Mouse (Mus musculus) naive thymus-derived CD4-positive, alpha-beta T cell, adult 2 months (primary cell): ENCODE measurements around the gene Gpd2.

Experiments
- DNase-seq: peaks from one replicate; pipeline ENCODE4 v3.0.0-alpha.2; 2011; ENCODE audit warnings: low read depth

The Gpd2 gene

GRCm38 (mm10) chr2:57237475-57237919 is at the start of gene Gpd2:
Gene Gpd2 (plus strand): TSS chr2:57237635.
- no peak for DNase-seq

- DNase-seq = no peak
Observed at GRCm38 (mm10) chr2:57188237-57188636, 49.2 kb upstream of the Gpd2 start.

- no peak for DNase-seq
Observed at GRCm38 (mm10) chr2:57190884-57191283, 46.6 kb upstream of the Gpd2 start.

- no peak for DNase-seq
Observed at GRCm38 (mm10) chr2:57199046-57199445, 38.4 kb upstream of the Gpd2 start.

- DNase-seq = no peak
Observed at GRCm38 (mm10) chr2:57208472-57209083, 28.9 kb upstream of the Gpd2 start.

- DNase-seq = no peak
Observed at GRCm38 (mm10) chr2:57211049-57212001, 26.1 kb upstream of the Gpd2 start.

GRCm38 (mm10) chr2:57213364-57213763 is 24.1 kb upstream of the Gpd2 start:
- no peak for DNase-seq

GRCm38 (mm10) chr2:57223288-57224026 is 14.0 kb upstream of the Gpd2 start:
- DNase-seq = no peak

GRCm38 (mm10) chr2:57225236-57225635 is 12.2 kb upstream of the Gpd2 start:
- DNase-seq = no peak

- no peak for DNase-seq
Observed at GRCm38 (mm10) chr2:57227425-57227824, 10.0 kb upstream of the Gpd2 start.

- DNase-seq = no peak
Observed at GRCm38 (mm10) chr2:57229647-57230240, 7.7 kb upstream of the Gpd2 start.

- no peak for DNase-seq
Observed at GRCm38 (mm10) chr2:57231432-57231831, 6.0 kb upstream of the Gpd2 start.

GRCm38 (mm10) chr2:57232328-57232727 is 5.1 kb upstream of the Gpd2 start:
- no peak for DNase-seq

GRCm38 (mm10) chr2:57236246-57236645 is 1.2 kb upstream of the Gpd2 start:
- DNase-seq = no peak

GRCm38 (mm10) chr2:57237026-57237425 is 409 bp upstream of the Gpd2 start:
- DNase-seq = no peak

- DNase-seq = peak; percentile 85
Observed at GRCm38 (mm10) chr2:57237920-57238613, 632 bp downstream of the Gpd2 start.

- DNase-seq = peak; percentile 91
Observed at GRCm38 (mm10) chr2:57238614-57239165, 1.3 kb downstream of the Gpd2 start.

GRCm38 (mm10) chr2:57239356-57239755 is 1.9 kb downstream of the Gpd2 start:
- no peak for DNase-seq

GRCm38 (mm10) chr2:57243987-57244386 is 6.6 kb downstream of the Gpd2 start:
- DNase-seq = peak; percentile 19

- no peak for DNase-seq
Observed at GRCm38 (mm10) chr2:57245721-57246328, 8.4 kb downstream of the Gpd2 start.

- no peak for DNase-seq
Observed at GRCm38 (mm10) chr2:57250113-57250512, 12.7 kb downstream of the Gpd2 start.
